Mouse (Mus musculus) heart, postnatal 0 days (tissue): ENCODE measurements at regions not wholly inside any gene's neighbourhood (a gene's known extent, or its start where the extent isn't known, plus 50 kb on each side); places are given as distances from the start of the nearest gene placed in this dataset.

Source experiments
- CTCF ChIP-seq: IDR thresholded peaks from 2 replicates; pipeline ENCODE4 v1.5.1; 2016; ENCODE audit warnings: antibody characterized with exemption, control low read depth, low read depth
- EP300 ChIP-seq: IDR thresholded peaks from 2 replicates; pipeline ENCODE4 v1.6.1; 2016; ENCODE audit warnings: antibody characterized with exemption, low read depth

DNA sequence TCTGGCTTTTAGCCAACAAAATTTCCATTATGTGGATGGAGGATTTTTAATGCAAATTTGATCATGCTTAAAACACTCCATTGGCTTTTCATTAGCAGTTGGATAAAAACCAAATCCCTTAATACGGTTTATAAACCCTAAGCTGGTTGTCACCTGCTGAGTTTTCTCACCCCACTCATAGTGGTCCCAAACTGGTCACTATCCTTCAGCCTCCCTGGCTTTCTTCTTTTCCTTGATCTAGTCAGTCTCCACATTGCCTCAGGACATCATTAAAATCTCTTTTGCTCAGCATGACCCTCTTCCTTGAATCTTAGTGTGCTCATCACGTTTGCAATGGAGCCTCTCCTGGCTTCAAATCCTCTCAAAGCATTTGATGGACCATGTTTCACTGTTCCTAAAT lies 340.9 kb upstream of the Cntn3 start:
- no peak for TF ChIP-seq CTCF
- TF ChIP-seq EP300, result no peak
